Mouse (Mus musculus) 416B (cell line): ENCODE measurements around the gene Cdca7.

Experiments used
- DNase-seq: peaks from one replicate; pipeline ENCODE4 v3.0.0; 2011; ENCODE audit warnings: low read depth

The Cdca7 gene

GRCm38 (mm10) chr2:72475797-72476485 lies at the start of gene Cdca7:
Gene Cdca7, plus strand, starts transcription at chr2:72476159.
- peak; percentile 91 for DNase-seq

- no peak for DNase-seq
Observed at GRCm38 (mm10) chr2:72426776-72427175, 49.2 kb upstream of the Cdca7 start.

DNA sequence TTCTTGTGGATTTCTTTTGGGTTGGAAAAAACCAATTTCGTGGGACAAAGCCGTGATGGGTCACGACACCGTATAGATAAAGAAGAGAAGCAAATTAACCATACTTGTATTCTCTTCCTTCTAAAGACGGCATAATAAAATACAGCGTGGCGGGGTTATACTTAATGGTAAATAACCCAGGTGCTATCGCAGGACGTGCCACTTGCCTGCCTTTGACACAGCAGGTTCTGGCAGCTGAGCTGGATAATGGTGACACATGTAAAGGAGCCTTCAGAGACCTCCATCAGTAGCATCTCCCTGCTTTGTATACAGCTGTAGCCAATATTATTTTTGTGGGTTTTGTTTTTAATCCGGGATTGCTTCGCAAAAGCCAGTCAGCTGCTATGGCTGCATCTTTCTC lies 48.7 kb upstream of the Cdca7 start:
- no peak for DNase-seq

DNA sequence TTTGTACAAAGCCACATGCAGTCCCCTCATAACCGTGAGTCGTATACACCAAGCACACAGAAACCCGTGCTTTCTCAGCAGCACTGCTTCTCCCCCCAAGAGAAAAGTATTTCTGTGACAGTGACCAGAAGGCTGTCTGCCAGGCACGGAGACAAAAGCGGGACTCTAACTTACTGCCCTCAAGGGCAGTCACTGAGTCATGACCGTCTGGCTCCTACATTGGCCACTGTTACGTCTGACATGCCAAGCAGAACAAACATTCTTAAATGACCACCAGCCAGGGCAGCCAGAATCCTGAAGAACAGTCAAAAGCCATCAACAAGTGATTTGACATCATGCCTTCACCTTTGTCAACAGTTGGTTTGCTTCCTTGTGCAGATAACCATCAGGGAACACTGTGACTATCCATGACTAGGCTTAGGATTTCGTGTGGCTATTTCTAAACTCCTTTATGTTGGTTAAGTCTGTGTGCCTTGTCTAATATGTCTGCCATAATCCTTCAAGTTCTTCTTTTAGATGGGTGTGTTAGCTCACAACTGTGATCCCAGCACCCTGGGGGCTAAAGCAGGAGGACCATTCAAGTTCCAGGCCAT lies 36.9 kb upstream of the Cdca7 start:
- DNase-seq: no peak

GRCm38 (mm10) chr2:72441010-72441409 lies 34.9 kb upstream of the Cdca7 start:
- DNase-seq: no peak

GRCm38 (mm10) chr2:72442825-72443224 lies 33.1 kb upstream of the Cdca7 start:
- DNase-seq: peak; percentile 77

DNA sequence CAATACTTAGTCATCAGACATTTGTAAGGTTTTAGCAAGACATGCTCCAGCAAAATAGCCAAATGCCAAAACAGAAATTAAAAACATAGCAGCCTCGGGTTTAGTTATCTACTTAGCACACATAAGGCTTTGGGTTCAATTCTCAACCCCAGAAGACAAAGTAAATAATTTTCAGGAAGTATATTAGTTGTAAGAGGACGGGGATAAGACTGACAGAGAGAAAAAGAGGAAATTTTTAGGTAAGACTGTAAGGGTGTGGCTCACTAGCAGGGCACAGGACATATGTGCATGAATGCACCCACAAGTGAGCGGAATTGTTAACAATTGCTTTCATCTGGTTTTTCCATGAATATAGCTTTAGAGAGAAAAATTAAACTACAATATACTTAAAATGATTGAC lies 32.0 kb upstream of the Cdca7 start:
- peak; percentile 11 for DNase-seq

GRCm38 (mm10) chr2:72446106-72446505 lies 29.9 kb upstream of the Cdca7 start:
- DNase-seq: peak; percentile 34

GRCm38 (mm10) chr2:72446615-72447014 lies 29.3 kb upstream of the Cdca7 start:
- DNase-seq: peak; percentile 37

GRCm38 (mm10) chr2:72453563-72453962 lies 22.4 kb upstream of the Cdca7 start:
- DNase-seq: no peak

GRCm38 (mm10) chr2:72456189-72456588 lies 19.8 kb upstream of the Cdca7 start:
- DNase-seq: no peak

GRCm38 (mm10) chr2:72464376-72465014 lies 11.5 kb upstream of the Cdca7 start:
- no peak for DNase-seq

- DNase-seq: no peak
Observed at GRCm38 (mm10) chr2:72467604-72468003, 8.4 kb upstream of the Cdca7 start.

- peak; percentile 80 for DNase-seq
Observed at GRCm38 (mm10) chr2:72471415-72472070, 4.4 kb upstream of the Cdca7 start.

GRCm38 (mm10) chr2:72474531-72475287 lies 1.2 kb upstream of the Cdca7 start:
- peak; percentile 51 for DNase-seq

- DNase-seq: no peak
Observed at GRCm38 (mm10) chr2:72475423-72475796, 549 bp upstream of the Cdca7 start.

- DNase-seq: peak; percentile 74
Observed at GRCm38 (mm10) chr2:72476486-72477211, 690 bp downstream of the Cdca7 start.

GRCm38 (mm10) chr2:72477221-72477620 lies 1.3 kb downstream of the Cdca7 start:
- no peak for DNase-seq

DNA sequence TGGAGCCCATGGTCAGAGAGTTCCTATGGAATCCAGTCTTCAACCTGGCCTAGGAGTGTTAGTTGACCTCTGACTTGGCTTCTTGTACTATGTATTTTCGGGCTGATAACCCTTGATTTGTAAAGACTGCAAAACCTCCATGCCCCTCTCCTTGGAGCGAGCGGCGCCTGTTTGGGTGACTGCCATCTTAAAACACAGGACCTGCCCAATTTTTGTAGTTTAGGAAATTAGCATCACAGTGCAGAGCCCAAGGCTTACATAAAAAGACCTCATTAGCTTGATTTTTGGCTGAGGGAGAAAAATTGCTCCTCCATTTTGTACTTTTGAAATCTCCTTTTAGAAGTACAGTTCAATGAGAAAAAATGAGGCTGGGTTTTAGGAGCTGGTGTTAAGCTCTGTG lies 2.2 kb downstream of the Cdca7 start:
- no peak for DNase-seq

DNA sequence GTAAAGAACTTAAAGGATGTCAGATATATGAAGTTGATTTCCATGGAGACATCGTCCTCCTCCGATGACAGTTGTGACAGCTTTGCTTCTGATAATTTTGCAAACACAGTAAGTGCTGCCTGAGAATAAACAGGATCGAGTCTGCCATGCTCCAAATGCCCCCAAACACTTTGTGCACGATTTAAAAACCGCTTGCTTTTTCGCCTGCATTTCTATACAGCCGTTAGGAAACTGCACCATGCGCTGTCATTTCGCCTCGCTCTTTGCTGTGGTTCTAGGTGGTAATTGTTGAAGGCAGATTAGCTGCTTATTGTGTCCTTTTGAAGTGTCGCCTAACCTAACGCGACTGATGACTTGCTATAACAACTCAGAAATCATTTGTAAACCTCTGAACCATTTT lies 3.0 kb downstream of the Cdca7 start:
- no peak for DNase-seq

DNA sequence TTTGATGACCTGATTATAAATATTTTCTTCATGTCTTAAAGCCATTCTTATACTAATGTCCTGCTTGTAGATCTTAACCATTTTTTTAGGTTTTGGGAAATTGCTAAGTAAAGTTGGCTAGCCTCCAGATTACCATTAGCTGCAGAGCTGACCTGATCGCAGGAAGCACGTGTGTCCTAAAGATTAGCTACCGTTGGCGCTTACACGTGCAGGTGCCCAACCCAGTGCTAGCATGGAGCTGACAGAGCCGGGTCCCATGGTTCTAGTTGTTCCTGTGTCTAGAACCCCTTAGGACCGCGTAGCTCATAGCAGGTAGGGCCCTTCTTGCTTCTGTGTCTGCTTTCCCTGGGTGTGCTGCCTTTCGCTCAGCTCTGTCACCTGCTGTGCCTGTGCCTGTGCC lies 3.9 kb downstream of the Cdca7 start:
- no peak for DNase-seq

GRCm38 (mm10) chr2:72491650-72492049 lies 15.7 kb downstream of the Cdca7 start:
- DNase-seq: no peak
